Mouse (Mus musculus) gonadal fat pad, adult 2 months (tissue): ENCODE results near the gene Fndc3b. TPM values are rescaled to one million over a fixed set of nuclear protein-coding genes. Genes with fewer than 3 reads are reported as not detected.

Experiments used
- DNase-seq: peaks from one replicate; pipeline ENCODE4 v3.0.0-alpha.2; 2012; ENCODE audit warnings: low read depth
- polyA plus RNA-seq: library from polyadenylated mRNA; depleted of rRNA; stranded (reverse); fragments of >200 nt; gene quantifications from 2 replicates; pipeline ENCODE4 v1.2.3, GENCODE M21; 2012; rRNA removed

The Fndc3b gene
- polyA plus RNA-seq: 30.1 and 40.5 TPM in 2 replicates

GRCm38 (mm10) chr3:27710648-27711428 is at the start of gene Fndc3b:
Fndc3b (minus strand) TSS chr3:27711307.
- DNase-seq: no peak

- DNase-seq: no peak
These were observed 49.2 kb upstream of the Fndc3b start for GRCm38 (mm10) chr3:27760278-27760677.

- no peak for DNase-seq
These were observed 47.9 kb upstream of the Fndc3b start for GRCm38 (mm10) chr3:27758976-27759375.

- DNase-seq: no peak
These were observed 40.5 kb upstream of the Fndc3b start for GRCm38 (mm10) chr3:27751657-27752056.

- DNase-seq: no peak
These were observed 40.0 kb upstream of the Fndc3b start for GRCm38 (mm10) chr3:27751156-27751555.

- no peak for DNase-seq
These were observed 34.5 kb upstream of the Fndc3b start for GRCm38 (mm10) chr3:27745651-27746050.

- DNase-seq: no peak
These were observed 33.6 kb upstream of the Fndc3b start for GRCm38 (mm10) chr3:27744754-27745153.

- no peak for DNase-seq
These were observed 32.4 kb upstream of the Fndc3b start for GRCm38 (mm10) chr3:27743271-27744145.

GRCm38 (mm10) chr3:27742124-27742523 is 31.0 kb upstream of the Fndc3b start:
- DNase-seq: no peak

- DNase-seq: no peak
These were observed 29.0 kb upstream of the Fndc3b start for GRCm38 (mm10) chr3:27740136-27740535.

GRCm38 (mm10) chr3:27736180-27736579 is 25.1 kb upstream of the Fndc3b start:
- no peak for DNase-seq

- no peak for DNase-seq
These were observed 24.0 kb upstream of the Fndc3b start for GRCm38 (mm10) chr3:27735113-27735512.

- no peak for DNase-seq
These were observed 18.0 kb upstream of the Fndc3b start for GRCm38 (mm10) chr3:27728798-27729782.

- no peak for DNase-seq
These were observed 17.1 kb upstream of the Fndc3b start for GRCm38 (mm10) chr3:27728176-27728575.

- no peak for DNase-seq
These were observed 14.6 kb upstream of the Fndc3b start for GRCm38 (mm10) chr3:27725752-27726151.

- DNase-seq: no peak
These were observed 13.1 kb upstream of the Fndc3b start for GRCm38 (mm10) chr3:27724208-27724607.

GRCm38 (mm10) chr3:27718829-27719365 is 7.8 kb upstream of the Fndc3b start:
- DNase-seq: no peak

GRCm38 (mm10) chr3:27713971-27714370 is 2.9 kb upstream of the Fndc3b start:
- DNase-seq: no peak

GRCm38 (mm10) chr3:27712421-27712820 is 1.3 kb upstream of the Fndc3b start:
- DNase-seq: no peak

GRCm38 (mm10) chr3:27709906-27710647 is 1.0 kb downstream of the Fndc3b start:
- DNase-seq: no peak
